Mouse (Mus musculus) frontal cortex, postnatal 36 days (tissue): ENCODE data around the gene Rfesd.

Experiments used
- DNase-seq, 2 experiments: peaks; one replicate each; pipeline ENCODE4 v3.0.0; 2022; ENCODE audit warnings: low spot score in 2 of 2

The Rfesd gene

DNA sequence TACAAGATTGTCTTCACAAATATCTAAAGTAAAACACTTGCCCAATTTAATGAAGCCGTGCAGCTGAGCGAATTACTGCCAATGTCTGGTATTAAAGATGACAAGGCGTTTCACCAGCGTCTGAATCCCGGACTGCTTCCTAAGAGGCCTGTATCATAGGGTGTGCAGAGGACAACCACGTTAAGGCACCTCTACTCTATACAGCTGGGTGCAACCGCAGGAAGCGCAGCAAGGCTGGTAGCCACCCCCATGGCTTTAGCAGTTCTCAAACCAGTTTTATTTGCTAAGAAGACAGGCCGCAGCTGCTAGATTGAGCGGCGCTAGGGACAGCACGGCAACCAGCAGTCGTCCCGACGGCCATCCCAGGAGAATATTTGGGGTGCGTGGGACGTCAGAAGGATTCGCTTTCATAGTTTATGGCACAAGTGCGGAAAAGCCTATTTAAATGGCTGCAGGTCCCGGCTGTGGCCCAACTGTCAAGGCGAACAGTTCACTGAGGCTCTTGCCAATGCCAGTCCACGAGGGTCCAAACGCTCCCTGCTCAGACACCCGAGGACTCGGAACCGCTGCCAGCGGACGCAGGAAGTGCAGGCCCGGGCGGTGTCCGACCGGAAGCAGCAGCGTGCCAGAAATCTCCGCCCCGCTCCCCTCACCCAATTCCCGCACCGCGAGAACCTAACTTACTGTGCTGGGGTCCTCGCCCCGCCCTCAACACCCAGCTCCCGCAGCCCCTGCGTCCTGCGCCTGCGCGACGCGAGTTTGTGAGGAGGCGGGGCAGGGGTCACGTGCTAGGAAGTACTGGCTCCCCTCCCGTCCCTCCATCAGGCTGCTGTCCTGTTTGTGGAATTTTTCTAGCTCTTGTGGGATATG lies at the start of gene Rfesd:
TSS of gene Rfesd (minus strand) at position 746 of the 870 bp plus-strand sequence.
- peak; percentile 95 to 97 for DNase-seq

DNA sequence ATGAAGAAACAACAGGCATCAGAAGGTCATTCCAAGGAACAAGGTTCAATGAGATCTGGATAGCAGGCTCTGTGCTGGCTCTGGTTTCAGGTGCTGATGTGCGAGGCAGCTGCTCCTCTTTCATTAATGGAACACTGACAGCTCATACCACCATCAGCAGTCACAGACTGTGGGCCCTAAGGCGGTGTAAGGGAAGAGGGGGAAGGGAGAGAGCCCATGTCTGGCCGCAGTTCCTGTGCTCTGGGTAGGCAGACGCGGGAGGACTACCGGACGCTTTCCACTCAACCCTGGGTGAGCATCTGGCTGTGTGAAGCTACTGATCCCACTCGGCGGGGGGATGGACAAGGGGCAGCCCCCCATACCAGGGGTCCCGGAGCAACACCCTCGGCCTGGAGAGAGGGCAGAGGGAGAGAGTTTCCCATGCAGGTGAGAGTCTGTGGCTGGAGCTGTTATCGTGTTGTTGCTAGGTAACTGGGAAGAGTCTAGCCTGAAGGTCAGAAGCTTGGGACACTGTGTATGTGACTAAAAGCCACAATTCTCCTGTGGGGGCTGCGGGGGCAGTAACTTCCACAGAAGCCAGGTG lies 45.9 kb upstream of the Rfesd start:
- no peak for DNase-seq

DNA sequence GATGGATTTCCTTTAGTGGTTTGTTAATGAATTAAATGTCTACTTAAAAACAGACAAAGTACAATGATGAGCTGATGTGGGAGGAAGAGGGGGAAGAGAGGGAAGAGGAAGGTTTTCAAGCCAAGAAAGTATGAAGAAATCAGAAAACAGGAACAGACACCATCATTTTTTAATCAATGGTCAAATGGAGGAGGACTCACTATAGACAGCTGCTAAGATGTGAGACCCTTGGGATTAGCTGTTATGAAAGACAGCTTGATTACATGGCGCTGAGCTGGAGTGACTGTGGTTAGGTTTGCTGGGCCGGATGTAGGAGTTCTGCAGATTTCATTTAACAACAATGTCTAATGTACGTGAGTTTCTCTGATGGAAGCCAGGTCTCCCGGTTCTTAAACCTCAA lies 45.0 kb upstream of the Rfesd start:
- no peak for DNase-seq

DNA sequence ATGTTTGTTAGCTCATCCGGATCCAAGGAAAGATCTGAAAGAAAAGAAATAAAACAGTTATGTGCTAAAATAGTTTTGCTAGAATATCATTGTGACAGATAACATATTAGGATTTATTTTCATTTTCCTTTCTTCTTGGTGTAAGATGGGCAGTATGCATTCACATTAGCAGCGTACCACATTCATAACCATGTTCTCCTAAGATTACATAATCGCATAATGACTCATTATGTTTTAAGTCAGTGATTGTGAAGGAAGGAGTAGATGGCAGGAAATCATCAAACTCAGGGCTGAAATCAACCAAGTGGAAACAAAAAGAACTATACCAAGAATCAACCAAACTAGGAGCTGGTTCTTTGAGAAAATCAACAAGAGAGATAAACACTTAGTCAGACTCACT lies 44.0 kb upstream of the Rfesd start:
- no peak for DNase-seq

DNA sequence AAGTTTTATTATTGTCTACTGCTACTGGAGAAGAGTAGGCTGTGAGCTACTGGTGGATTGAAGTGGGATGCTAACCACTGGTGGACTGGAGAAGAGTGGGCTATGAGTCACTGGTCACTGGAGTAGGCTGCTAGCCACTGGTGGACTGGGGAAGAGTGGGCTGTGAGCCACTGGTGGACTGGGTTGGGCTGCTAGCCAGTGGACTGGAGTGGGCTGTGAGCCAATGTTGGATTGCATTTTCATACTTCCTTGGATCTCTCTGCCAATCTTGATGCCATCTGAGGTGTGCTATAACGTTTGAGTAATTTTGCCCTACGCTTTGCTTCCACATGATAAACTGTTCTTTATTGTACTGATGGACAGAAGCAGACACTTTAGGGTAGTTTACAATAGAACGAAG lies 43.6 kb upstream of the Rfesd start:
- no peak for DNase-seq

DNA sequence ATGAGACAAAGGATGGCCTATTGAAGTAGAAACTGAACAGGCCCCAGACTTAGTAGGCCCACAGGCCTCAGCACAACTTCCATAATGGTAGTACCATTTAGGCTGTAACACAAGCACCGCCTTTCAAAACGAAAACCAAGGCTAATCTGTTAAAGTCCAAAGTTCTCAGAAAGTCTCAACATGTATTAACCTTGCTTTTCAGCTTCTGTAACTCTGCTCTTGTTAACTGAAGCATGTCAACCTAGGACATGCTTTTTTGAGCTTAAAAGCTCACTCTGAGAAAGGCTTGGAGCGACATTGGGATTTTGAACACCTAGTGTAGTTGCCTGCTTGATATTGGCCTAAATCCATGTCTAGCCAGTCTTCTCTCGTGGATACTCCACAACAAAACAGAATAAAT lies 41.1 kb upstream of the Rfesd start:
- DNase-seq: no peak

DNA sequence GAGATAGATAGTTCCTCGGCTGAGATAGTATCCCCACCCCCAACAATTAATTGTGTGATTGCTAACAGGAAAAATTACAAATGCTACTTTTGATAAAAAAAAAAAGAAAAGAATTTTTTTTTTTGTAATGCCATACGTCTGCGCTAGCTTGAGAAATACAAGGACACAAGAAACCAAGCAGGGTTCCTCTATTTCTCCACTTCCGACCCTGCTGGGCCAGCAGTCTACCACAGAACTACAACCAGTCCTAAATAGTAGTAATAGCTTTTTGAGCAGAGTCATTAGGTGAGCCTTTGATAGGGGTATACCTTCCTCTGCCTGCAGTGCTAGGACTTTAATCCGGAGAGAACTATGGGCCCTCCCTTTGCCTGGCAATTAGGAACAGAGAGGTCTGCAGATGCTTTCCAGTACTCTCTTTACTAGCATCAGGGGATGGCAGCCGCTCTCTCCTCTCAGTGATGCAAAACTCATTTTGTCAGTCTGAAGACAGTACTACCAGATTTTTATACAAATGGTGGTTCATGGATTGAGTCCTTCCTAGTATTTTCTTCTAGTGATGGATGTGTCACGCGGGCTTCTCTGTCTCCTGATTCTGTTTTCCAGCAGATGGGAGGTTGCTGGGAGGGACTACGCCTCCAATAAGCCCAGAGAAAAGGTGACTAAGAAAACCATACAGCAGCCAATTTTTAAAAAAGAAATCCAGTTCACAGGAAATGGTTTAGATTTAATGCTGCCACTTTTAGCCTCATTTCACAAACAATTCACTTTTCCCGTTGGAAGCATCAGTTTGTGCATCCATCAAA lies 38.9 kb upstream of the Rfesd start:
- DNase-seq: peak in 1 of 2 experiments; percentile 49

DNA sequence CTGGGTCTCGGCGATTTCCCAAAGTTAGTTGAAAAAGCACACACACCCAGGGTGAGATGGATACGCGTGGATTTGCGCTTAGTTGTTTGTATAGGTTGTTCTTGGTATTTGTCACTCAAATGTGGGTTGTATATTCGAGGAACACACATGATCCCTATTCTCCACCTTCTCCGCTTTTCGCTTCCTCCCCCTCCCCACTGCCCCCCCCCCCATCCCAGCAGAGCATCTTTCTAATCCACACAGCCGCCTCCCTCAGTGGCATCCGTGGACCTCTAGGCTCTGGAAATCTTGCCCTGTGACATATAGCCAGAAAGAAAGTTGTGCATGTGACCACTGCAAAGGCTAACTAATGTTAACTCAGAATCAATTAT lies 38.4 kb upstream of the Rfesd start, which contains the start of gene Gpr150:
TSS of gene Gpr150 (minus strand) at position 101 of the 371 bp plus-strand sequence.
- no peak for DNase-seq

DNA sequence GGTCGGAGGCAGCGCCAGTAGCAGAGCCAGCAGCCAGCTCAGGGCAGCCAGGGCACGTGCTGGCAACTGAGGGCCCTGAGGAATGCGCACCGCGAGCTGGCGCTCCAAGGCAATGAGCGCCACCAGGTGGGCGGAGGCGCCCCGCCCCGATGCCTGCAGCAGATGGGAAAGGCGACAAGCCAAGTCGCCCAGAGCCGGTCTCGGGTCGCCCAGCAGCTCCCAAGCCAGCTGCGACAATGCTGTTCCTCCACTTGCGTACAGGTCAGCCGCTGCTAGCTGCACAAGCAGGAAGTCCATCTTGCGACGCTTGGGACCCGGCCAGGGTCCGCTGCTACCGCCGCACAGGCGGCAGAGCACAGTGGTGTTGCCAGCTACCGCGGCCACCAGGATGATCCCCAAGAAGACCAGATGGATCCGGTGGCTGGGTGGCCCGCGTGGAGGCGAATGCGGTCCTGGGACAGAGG lies 37.8 kb upstream of the Rfesd start:
- DNase-seq: peak; percentile 74 to 79

DNA sequence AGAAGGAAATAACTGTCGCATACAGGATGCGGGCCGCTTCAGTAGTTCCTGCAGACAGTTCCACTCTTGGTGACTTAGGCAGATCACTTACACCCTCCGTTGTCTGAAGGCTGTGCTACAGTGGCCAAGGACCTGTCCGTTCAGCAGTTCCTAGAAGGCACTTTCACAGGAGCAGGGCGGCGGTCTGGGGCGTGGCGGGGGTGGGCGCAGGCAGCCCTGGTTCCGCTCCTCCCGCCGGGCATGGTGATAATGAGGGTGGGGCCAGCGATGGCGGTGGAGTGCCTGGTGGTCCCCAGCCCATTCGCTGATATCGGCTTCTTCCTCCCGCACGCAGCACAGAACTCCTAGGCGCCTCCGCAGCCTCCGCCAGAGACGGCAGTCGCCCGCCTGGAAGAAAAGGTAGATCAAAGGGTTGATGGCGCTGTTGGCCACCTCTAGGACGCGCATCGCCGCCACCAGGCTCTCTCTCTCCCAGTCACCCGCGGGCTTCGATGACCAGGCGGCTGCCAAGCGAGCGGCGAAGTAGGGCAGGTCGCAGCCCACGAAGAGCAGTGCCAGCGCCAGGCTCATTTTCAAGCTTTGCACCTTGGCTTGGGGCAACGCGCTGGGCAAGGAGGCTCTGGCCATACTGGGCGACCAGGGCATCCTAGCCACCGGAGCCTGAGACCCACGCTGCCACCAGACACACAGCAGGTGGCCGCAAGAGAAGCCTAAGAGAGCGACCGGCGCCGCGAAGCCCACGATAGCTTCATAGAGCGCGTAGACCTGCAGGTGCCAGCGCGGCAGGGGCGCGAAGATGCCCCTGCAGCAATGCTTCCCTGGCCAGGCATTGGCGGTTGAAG lies 37.1 kb upstream of the Rfesd start:
- DNase-seq: peak; percentile 38 to 41

DNA sequence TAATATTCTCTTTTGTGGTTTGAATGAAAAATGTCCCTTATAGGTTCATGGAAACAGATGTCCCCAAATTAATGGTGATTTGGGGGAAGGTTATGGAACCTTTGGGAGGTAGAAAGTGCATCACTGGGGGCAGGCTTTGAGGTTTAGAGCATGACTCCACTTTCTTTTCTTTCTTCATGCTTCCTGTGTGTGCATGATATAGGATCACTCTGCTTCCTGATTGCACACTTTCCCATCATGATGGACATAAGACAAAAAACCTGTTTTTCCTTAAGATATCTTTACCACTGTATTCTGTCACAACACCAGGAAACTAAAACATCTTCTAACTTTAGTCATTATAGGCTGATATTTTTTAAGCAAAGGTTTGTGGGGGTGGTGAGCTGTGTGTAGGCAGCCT lies 26.5 kb upstream of the Rfesd start:
- no peak for DNase-seq

DNA sequence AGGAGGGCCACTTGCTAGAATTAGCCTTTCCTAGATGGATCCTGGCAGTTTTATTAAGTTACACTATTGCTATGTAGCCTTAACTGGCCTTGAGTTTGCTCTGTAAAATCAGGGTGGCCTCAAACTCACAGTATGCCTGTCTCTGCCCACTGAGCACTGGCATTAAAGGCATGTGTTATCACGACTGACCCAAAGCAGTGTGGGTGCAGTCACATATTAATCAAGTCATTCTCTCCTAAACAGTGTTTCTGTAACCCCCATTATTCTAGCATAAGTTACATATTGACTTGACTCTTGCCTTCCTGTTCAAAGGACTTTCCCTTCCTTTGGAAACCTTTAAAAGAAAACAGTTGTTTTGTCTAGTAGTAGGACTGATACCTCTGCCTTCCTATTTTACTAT lies 23.9 kb upstream of the Rfesd start:
- DNase-seq: no peak

DNA sequence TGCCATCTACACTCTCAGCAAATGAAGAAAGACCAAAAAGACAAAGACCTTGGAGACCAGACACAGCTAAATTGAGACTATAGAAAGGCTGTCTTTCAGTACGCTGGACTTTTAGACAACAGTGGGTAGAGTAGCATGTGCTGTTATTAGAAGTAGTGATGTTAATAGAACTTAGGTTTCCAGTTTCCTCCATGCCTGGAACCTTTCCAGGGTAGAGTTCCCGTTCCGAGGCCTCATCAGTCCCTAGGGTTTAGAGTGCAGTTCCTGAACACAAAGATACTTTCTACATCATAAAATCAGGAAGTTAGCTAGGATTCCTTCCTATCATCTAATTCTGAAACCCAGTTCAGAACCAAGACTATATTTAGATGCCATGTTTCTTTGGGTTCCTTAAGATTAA lies 6.1 kb upstream of the Rfesd start:
- DNase-seq: no peak

DNA sequence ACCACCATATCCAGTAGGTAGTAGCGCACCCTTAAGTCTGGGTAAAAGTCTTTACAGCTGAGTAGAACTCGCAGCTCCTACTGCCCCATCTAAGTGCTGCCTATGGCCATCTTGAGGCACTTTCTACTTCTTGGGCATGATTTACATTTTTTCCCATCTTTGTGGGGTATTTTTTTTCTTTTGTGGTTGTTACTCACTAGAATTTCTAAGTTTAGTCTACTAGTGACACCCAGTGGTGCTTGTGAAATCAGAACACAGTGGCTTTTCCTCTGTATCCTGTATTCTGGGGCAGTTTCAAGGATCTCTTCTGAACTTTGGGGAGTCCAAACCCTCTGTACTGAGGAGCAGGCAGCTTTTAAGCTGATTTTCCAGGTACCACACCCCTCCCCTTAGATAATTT lies 3.3 kb upstream of the Rfesd start:
- peak in 1 of 2 experiments; percentile 30 for DNase-seq

DNA sequence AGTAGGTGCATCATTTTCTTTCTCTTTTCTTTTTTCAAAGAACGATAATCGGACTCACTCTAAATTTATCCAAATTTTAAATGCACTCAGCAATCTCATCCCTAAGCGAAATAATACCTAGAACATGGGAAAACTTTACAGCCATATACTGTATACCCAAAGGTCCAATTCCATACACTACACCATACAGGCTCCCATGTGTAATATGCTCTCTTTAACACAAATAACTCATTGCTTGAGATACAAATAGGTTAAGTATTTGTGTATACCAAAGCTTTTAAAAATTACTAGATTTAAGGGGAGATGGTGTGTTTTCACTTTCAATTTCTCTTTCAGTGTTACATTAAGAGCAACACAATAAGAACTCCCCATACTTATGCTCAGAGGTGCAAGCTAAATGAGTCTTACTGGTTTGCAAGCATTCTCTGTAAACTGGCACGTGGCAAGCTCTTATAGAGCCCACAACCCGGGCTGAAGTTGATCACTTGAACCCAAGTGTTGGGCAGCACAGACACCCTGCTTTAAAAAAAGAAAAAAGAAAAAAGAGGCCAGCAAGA lies 403 bp upstream of the Rfesd start:
- DNase-seq: no peak

DNA sequence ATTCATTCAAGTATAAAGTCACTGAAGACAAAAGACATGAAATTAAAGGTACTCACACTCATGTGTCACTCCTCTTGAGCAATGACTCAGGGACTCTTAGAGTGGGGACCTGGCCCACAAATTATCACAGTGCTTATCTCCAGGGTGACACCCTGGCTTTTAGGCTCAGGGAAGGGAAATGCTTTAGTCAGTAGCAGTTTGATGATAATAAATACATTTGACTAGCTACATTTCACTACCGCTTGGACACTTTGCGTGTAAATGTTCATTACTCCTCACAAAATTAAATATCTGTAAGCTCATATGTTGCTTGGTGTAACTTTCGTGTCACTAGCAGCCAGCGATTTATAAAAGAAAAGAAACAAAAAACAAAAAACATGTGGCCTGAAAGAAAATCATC lies 1.1 kb downstream of the Rfesd start:
- peak in 1 of 2 experiments; percentile 8 for DNase-seq

DNA sequence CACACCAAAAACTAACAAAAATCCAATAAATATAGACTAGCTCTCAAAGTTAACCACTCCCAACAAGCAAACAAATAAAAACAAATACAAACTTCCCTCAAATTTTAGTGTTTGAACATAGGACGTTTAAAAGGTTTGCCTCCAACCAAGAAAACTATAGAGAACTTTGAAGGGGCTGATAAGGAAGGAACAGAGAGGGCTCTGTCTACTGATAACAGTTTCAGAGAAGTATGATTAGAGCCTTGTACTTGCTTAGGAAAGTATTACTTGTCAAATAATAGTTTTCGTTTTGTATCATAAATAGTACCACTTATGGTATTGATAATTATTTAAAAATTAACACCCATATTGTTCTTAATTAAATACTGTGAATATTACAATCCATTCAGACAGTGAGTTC lies 4.0 kb downstream of the Rfesd start:
- DNase-seq: no peak

DNA sequence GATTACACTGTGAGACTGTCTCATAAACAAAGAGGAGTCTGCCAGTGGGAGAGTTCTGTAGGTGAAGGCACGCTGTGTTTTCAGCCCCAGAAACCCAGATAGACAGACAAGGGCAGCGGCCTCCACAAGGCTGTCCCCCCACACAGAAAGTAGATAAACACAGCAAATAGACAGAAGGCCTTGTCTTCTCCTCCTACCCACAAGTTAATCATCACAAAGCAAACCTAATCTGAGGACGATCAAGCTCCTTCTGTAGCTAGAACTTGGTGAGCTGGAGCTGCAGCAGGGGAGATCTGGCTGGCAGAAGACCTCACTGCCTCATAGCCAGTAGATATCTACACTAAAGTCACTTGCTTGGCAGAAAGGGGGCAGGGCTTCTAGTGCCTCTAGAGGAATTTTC lies 15.2 kb downstream of the Rfesd start:
- DNase-seq: no peak

DNA sequence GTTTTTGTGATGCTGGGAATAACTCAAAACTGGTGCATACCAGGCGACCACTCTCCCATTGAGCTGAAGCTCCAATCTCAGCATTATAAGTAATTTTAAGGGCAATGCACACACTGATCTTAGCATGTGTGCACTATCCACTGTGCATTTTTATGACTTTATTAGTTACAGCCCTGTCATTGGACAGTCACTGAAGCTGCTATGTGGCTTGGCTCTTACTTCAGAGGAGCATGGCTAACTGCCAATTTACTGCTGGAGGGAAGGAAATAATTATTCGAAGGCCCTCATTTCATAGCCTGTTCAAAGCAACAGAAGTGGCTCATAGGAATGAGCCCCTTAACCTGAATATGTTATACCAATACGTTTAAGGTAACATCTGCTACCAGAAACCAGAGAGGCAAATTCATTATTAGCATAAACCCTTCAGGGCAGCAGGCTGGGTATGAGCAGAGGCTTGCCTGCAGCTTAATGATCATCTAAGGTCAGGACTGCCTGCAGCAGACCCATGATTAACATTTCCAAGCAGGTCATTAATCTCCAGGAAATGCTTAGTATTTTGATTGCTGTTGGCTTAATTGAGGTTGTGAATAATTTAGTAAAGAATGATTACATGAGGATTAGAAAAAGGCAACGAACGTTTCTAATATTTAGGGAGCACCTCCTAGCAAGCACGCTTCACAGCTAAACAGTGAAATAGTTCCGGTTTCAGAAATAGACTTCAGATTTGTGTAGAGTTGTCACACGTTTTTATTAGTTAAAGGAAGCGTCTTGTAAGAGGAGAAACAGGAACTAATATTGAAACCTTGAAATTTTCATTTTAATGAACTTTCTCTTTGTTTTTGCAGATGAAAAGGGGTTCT lies 26.1 kb downstream of the Rfesd start:
- no peak for DNase-seq

DNA sequence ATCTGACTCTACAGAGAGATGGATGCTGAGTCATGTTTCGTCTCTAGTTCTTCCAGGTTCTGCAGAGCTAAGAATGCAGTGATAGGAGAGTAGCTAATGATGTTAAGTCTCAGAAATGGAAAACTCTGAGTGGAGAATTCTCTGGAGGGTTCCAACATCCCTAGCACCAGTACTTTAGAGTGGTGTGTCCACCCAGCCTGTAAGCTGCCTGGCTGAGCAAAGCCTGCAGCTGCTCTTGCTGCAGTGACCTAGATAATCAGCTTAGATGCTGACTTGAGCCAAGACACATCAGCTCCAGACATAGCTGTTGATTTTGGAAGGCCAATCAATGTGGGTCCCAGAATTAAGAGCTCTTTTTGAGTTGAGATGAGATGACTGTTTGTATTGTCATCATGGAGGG lies 30.4 kb downstream of the Rfesd start:
- peak; percentile 6 to 11 for DNase-seq
